Mouse (Mus musculus) fibroblast of lung, adult 2 months (primary cell): ENCODE measurements around the gene Mrgprf.
A peak's percentile ranks its signal among the peaks of the same experiment; 100 is the strongest.

ENCODE experiments used
- DNase-seq: peaks from one replicate; pipeline ENCODE4 v3.0.0-alpha.2; 2011; ENCODE audit warnings: low read depth

Mrgprf gene

GRCm38 (mm10) chr7:145300321-145301007, at the start of gene Mrgprf:
Gene Mrgprf, plus strand, starts transcription at chr7:145300828.
- DNase-seq: peak; percentile 79

GRCm38 (mm10) chr7:145252715-145253476, 47.7 kb upstream of the Mrgprf start:
- peak; percentile 47 for DNase-seq

- no peak for DNase-seq
These were observed 46.5 kb upstream of the Mrgprf start for GRCm38 (mm10) chr7:145253986-145254630.

GRCm38 (mm10) chr7:145256092-145256491, 44.5 kb upstream of the Mrgprf start:
- DNase-seq: no peak

- no peak for DNase-seq
These were observed 36.4 kb upstream of the Mrgprf start for GRCm38 (mm10) chr7:145264202-145264601.

GRCm38 (mm10) chr7:145266011-145266410, 34.6 kb upstream of the Mrgprf start:
- DNase-seq: no peak

- DNase-seq: no peak
These were observed 31.7 kb upstream of the Mrgprf start for GRCm38 (mm10) chr7:145268890-145269289.

GRCm38 (mm10) chr7:145270955-145271354, 29.7 kb upstream of the Mrgprf start:
- no peak for DNase-seq

- no peak for DNase-seq
These were observed 25.1 kb upstream of the Mrgprf start for GRCm38 (mm10) chr7:145275488-145275887.

- DNase-seq: no peak
These were observed 19.2 kb upstream of the Mrgprf start for GRCm38 (mm10) chr7:145281396-145281795.

- no peak for DNase-seq
These were observed 17.6 kb upstream of the Mrgprf start for GRCm38 (mm10) chr7:145283041-145283440.

GRCm38 (mm10) chr7:145283487-145284187, 17.0 kb upstream of the Mrgprf start, which contains the start of gene Tpcn2:
Gene Tpcn2, minus strand, starts transcription at chr7:145284011.
- peak; percentile 94 for DNase-seq

GRCm38 (mm10) chr7:145284293-145284692, 16.3 kb upstream of the Mrgprf start:
- peak; percentile 64 for DNase-seq

GRCm38 (mm10) chr7:145285476-145285875, 15.2 kb upstream of the Mrgprf start:
- DNase-seq: no peak

- no peak for DNase-seq
These were observed 13.2 kb upstream of the Mrgprf start for GRCm38 (mm10) chr7:145287410-145287809.

- peak; percentile 74 for DNase-seq
These were observed 11.3 kb upstream of the Mrgprf start for GRCm38 (mm10) chr7:145289302-145289701.

GRCm38 (mm10) chr7:145291847-145292246, 8.8 kb upstream of the Mrgprf start:
- no peak for DNase-seq

- DNase-seq: no peak
These were observed 7.9 kb upstream of the Mrgprf start for GRCm38 (mm10) chr7:145292726-145293125.

GRCm38 (mm10) chr7:145293859-145294258, 6.8 kb upstream of the Mrgprf start:
- DNase-seq: no peak

- no peak for DNase-seq
These were observed 1.8 kb upstream of the Mrgprf start for GRCm38 (mm10) chr7:145298666-145299490.
